Mouse (Mus musculus) spleen, adult 2 months (tissue): ENCODE results near the gene Trim12a. TPM values are rescaled to one million over a fixed set of nuclear protein-coding genes. Genes with fewer than 3 reads are reported as not detected.
A peak's percentile ranks its signal among the peaks of the same experiment; 100 is the strongest.
"Not testable (repeated sequence)": the region's sequence is repeated elsewhere in the genome, so short reads cannot be mapped to it uniquely, and the experiment has no call there.

Experiments
- DNase-seq, 2 experiments: peaks; one replicate each; pipeline versions ENCODE4 v3.0.0 to v3.0.0-alpha.2; 2012 to 2021; ENCODE audit warnings: low spot score in 2 of 2, low read depth in 1 of 2
- H3K27ac ChIP-seq: fragments of 200-500 bp; 2 replicates; pipeline ENCODE4 v1.5.1; 2012; ENCODE audit warnings: low read length, inconsistent platforms; ENCODE audit not compliant: insufficient read depth
- H3K27me3 ChIP-seq: fragments of 200-500 bp; 2 replicates; pipeline ENCODE4 v1.6.1; 2012; ENCODE audit warnings: mild to moderate bottlenecking, moderate library complexity, low read length, inconsistent platforms; ENCODE audit not compliant: control insufficient read depth, insufficient read depth
- H3K36me3 ChIP-seq: fragments of 200-500 bp; 2 replicates; pipeline ENCODE4 v1.6.1; 2012; ENCODE audit warnings: mild to moderate bottlenecking, low read length, inconsistent platforms; ENCODE audit not compliant: control insufficient read depth, insufficient read depth
- H3K4me1 ChIP-seq: fragments of 200-500 bp; 2 replicates; pipeline ENCODE4 v1.6.1; 2011; ENCODE audit warnings: inconsistent platforms; ENCODE audit not compliant: control insufficient read depth, insufficient read depth, insufficient read length
- H3K4me3 ChIP-seq: fragments of 200-500 bp; 2 replicates; pipeline ENCODE4 v1.5.1; 2011; ENCODE audit warnings: mild to moderate bottlenecking, inconsistent platforms; ENCODE audit not compliant: insufficient read depth, insufficient read length; ENCODE audit errors: extremely low read depth
- CTCF ChIP-seq: fragments of 200-500 bp; IDR thresholded peaks from 2 replicates; pipeline ENCODE4 v1.5.1; 2011; ENCODE audit warnings: mild to moderate bottlenecking, inconsistent platforms; ENCODE audit not compliant: insufficient read depth, insufficient read length, insufficient replicate concordance; ENCODE audit errors: extremely low read depth
- POLR2A ChIP-seq: fragments of 200-500 bp; IDR thresholded peaks from 2 replicates; pipeline ENCODE4 v1.6.1; 2011; ENCODE audit warnings: low read depth, low read length, inconsistent platforms
- WGBS: fragments of 180-500 bp; shearing (Covaris S2); methylation state at CpG from one replicate; pipeline ENCODE4 v1.1.7; 2018; 5-methylcytosine and 5-hydroxymethylcytosine counted together
- polyA plus RNA-seq: library from polyadenylated mRNA; depleted of rRNA; stranded (reverse); fragments of >200 nt; gene quantifications from 2 replicates; pipeline ENCODE4 v1.2.3, GENCODE M21; 2012; rRNA removed

Gene Trim12a
- polyA plus RNA-seq, result 6.2 and 7.5 TPM in 2 replicates

- H3K36me3 ChIP-seq, H3K27me3 ChIP-seq, H3K4me1 ChIP-seq, DNase-seq: not testable (repeated sequence)
- H3K4me3 ChIP-seq, result peak within 1 kb of the TSS; percentile 56
- peak within 1 kb of the TSS; percentile 91 for H3K27ac ChIP-seq
- WGBS, result 13% methylated on average over 4 of the region's 4 CpGs
Observed at GRCm38 (mm10) chr7:104315369-104316080, at the start of gene Trim12a. Trim12a (minus strand) TSS chr7:104315466.

DNA sequence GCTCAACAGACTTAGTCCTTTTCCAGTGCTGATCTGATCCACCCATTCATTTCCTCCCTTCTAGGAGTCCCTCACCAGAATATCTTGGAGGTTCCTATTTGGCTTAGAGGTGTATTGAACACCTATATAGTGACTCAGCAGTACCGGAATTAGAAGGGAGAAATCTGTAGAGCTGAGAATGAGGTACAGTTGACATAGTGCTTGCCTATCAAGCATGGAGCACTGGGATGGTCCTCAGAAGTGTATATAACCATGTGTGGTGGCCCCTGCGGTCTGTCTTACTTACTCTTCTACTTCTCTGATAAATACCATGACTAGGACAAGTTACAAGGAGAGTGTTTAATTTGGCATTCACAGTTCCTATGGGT is 38.3 kb upstream of the Trim12a start:
- no peak for TF ChIP-seq CTCF
- TF ChIP-seq POLR2A, result no peak
- Histone ChIP-seq H3K27me3 (no peaks in the 10 kb centered on the region), H3K4me1 (peaks cover 2% of the 10 kb centered on the region), H3K36me3 (no peaks in the 10 kb centered on the region; the same call in 1 of the 2 replicates), H3K27ac (peak overlapping the region; percentile 30; the same call in 1 of the 2 replicates), H3K4me3 (no peak overlapping the region)
- DNase-seq, result no peak
- 75% methylated on average over 2 of the region's 2 CpGs for WGBS

- Histone ChIP-seq H3K4me1 (peaks cover 2% of the 10 kb centered on the region), H3K27ac (peak within 1 kb of the TSS; percentile 80), H3K36me3 (no peaks in the 10 kb centered on the region; the same call in 1 of the 2 replicates), H3K4me3 (peak within 1 kb of the TSS; percentile 52), H3K27me3 (no peaks in the 10 kb centered on the region)
- WGBS, result 1% methylated on average over 14 of the region's 14 CpGs
- DNase-seq, result peak; percentile 75 to 87
- TF ChIP-seq POLR2A, result no peak; the same call in 1 of the 2 replicates
Observed at GRCm38 (mm10) chr7:104352717-104353599, 37.7 kb upstream of the Trim12a start, which contains the start of gene Trim12c. Trim12c (minus strand) TSS chr7:104353362.

DNA sequence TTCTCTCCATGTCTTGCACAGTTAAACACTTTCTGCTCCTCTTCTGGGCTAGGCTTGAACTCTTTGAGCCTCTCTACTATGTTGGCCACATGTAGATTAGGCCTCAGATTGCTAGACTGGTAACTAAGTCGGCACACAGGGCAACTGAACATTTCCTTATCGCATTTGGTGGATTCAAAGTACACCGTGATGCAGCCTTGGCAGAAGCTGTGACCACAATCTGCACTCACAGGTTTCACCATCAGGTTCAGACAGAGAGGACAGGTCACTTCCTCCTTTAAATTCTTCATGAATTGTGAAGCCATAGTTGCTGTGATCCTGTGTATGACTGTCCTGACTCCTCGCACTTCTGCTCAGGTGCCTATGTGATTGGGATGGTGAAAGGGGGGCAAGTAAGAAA is 32.8 kb upstream of the Trim12a start:
- 60% methylated on average over 4 of the region's 4 CpGs for WGBS
- not testable (repeated sequence) for H3K27me3 ChIP-seq, H3K4me3 ChIP-seq, H3K4me1 ChIP-seq, DNase-seq, H3K27ac ChIP-seq
- H3K36me3 ChIP-seq, result peaks cover 12% of the 10 kb centered on the region

- H3K27ac ChIP-seq, H3K27me3 ChIP-seq, H3K4me3 ChIP-seq, DNase-seq, H3K4me1 ChIP-seq: not testable (repeated sequence)
- WGBS, result 91% methylated on average over 4 of the region's 4 CpGs
- peaks cover 10% of the 10 kb centered on the region for H3K36me3 ChIP-seq
Observed at GRCm38 (mm10) chr7:104340744-104341143, 25.5 kb upstream of the Trim12a start.

- not testable (repeated sequence) for H3K27ac ChIP-seq, H3K27me3 ChIP-seq, DNase-seq, H3K36me3 ChIP-seq, H3K4me1 ChIP-seq, H3K4me3 ChIP-seq
- 88% methylated on average over 3 of the region's 3 CpGs for WGBS
Observed at GRCm38 (mm10) chr7:104335547-104335946, 20.3 kb upstream of the Trim12a start.

DNA sequence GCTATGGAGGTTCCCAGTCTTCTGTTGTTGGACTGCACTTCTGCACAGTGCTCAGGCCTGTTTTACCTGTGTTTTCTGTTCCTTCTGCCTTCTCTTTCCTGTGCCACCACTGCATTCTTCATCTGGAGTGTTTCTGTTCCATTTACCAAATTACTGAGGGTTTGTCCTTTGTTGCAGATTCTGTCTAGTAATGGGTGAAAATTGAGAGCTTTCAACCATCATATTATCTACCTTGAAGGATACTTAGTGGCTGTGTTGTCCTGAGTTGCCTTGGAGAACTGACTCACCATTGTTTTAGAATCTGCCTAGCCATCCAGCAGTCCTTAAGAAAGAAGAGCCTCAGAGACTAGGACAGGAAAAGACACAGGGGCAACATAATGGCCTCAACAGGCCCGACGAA is 13.9 kb upstream of the Trim12a start, which contains the start of gene Trim34b:
Gene Trim34b (plus strand): TSS at position 301 of the 400 bp plus-strand sequence.
- not testable (repeated sequence) for H3K27ac ChIP-seq, H3K4me3 ChIP-seq, H3K27me3 ChIP-seq, DNase-seq, H3K4me1 ChIP-seq, H3K36me3 ChIP-seq
- WGBS, result 97% methylated on average over 2 of the region's 2 CpGs
